Mouse (Mus musculus) lung, postnatal 0 days (tissue): ENCODE measurements at regions not wholly inside any gene's neighbourhood (a gene's known extent, or its start where the extent isn't known, plus 50 kb on each side); places are given as distances from the start of the nearest gene placed in this dataset.

Experiments used
- CTCF ChIP-seq: IDR thresholded peaks from 2 replicates; pipeline ENCODE4 v1.5.1; 2016; ENCODE audit warnings: antibody characterized with exemption, mild to moderate bottlenecking
- EP300 ChIP-seq: IDR thresholded peaks from 2 replicates; pipeline ENCODE4 v1.6.1; 2016; ENCODE audit warnings: antibody characterized with exemption, mild to moderate bottlenecking, control low read depth

- no peak for TF ChIP-seq CTCF
- TF ChIP-seq EP300: no peak
Measured at GRCm38 (mm10) chr16:25580216-25580615, 103.3 kb upstream of the Trp63 start.
